Mouse (Mus musculus): ENCODE results near the gene Otub2.
"Not testable (repeated sequence)": the region's sequence is repeated elsewhere in the genome, so short reads cannot be mapped to it uniquely, and the experiment has no call there.

Gene Otub2

DNA sequence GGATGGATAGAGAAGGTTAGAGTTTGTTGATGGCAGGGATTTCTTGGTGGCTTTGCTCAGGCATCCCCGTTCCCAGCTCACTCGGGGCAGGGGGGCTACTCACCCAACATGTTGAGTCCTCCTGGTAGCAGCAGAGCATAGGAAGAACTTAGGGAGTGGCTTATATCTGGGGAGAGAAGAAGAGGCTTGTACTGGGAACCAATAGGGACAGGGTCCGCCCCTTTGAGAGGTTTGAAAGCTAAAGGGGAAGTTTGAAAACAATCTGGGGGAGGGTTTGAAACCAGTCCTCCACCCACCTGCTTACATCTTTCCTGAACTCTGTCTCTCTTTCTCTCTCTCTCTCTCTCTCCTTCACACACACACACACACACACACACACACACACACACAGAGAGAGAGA is 55.0 kb downstream of the Otub2 start, which contains the start of gene Ifi27l2a:
Gene Ifi27l2a, minus strand, starts transcription at position 157 of the 400 bp plus-strand sequence.
- no peak for DNase-seq (ENCODE audit: low spot score in 2 of 2)

DNA sequence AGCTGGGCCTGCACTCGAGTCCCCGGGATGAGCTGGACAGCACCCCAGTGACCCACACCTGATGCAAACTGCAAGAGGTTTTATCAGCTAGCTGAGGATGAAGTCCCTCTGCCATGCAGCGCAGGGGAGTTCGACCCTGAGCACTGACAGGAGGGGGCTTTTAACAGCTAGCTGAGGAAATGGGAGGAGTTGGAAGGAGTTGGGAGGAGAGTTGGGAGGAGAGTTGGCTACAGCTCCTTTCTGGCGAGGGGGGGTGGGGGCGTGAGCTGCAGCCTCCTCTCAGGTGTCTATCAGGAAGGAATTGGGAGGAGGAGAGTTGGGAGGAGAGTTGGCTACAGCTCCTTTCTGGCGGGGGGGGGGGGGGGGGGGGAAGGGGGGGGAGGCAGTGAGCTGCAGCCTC is 55.8 kb downstream of the Otub2 start:
- DNase-seq (ENCODE audit: low spot score in 2 of 2), result not testable (repeated sequence)

DNA sequence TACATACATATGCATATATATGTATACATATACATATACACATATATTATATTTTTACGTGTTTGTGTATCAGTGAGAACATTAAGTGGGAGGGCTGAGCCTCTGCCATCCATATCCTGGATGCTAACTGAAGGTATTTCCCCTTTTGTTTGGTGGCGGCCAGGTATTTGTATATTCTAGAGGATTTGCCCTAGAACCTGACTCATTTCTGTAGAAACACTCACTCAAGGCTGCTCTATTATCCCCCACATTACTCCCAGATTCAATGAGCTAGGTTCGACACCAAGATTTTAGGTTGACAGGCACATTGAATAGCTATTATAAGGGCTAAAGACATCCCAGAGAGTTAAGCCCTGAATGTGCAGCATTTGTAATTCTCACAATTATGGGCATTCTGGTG is 56.6 kb downstream of the Otub2 start:
- no peak for DNase-seq (ENCODE audit: low spot score in 2 of 2)

DNA sequence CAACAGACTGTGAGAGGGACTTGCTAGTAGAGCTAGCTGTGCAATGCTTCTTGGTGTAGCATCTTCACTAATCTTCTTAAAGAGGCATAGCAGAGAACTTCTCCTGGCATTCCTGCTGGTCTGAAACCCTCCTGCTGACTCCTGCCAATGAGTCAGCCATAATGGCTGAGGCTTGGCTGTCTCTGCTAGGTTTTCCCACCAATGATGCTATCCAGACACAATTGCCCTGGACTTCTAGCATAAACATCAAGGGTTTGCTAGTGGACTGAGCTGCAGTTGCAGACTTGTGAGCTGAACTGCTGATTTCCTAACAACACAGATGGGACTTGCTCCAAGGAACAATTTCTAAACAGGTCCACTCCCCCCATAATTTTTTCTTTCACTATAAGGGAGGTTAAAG is 64.9 kb downstream of the Otub2 start:
- DNase-seq (ENCODE audit: low spot score in 2 of 2), result no peak
